Mouse (Mus musculus): ENCODE results near the gene Tgm2. TPM values are rescaled to one million over a fixed set of nuclear protein-coding genes. Genes with fewer than 3 reads are reported as not detected.

The Tgm2 gene
- polyA plus RNA-seq, 1 experiment from 2014 or later = 8.6 TPM

- no peaks in the 10 kb centered on the region for H3K36me3 ChIP-seq
- H3K4me2 ChIP-seq = no peak overlapping the region
- ATAC-seq (ENCODE audit: low FRiP score, low read depth) = no peak
- H3K4me3 ChIP-seq = no peak overlapping the region
- H3K9ac ChIP-seq = no peak overlapping the region
- H3K9me3 ChIP-seq = no peaks in the 10 kb centered on the region
- H3K4me1 ChIP-seq (replicated peaks) = 0 out of 2 replicates have a peak, but pooled peaks cover 2% of the 10 kb centered on the region
- H3K27me3 ChIP-seq = no peaks in the 10 kb centered on the region
- H3K27ac ChIP-seq (replicated peaks) = no peak overlapping the region
- WGBS = 85% methylated on average over 5 of the region's 5 CpGs
Measured at GRCm38 (mm10) chr2:158097071-158097470, 49.2 kb downstream of the Tgm2 start.

DNA sequence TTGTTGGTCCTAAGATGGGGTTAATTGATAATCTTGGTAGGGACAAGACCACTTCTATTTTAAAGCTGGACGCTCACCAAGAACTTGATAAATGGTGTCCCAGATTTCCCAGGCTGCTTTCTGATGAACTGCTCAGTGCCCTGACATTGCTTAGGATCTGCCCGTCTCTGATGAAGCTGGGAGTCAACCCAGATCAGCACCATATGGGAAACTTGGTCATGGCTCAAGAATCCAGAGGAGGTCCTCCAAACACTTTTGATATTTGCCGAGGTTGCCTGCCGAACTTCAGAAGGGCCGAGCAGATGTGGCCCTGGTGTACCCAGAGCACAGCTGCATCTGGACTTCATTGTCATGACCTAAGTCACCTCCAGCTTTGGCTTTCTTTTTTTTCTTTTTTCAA, 51.4 kb downstream of the Tgm2 start:
- WGBS = 80% methylated on average over 5 of the region's 5 CpGs
- no peak for ATAC-seq (ENCODE audit: low FRiP score, low read depth)
- no peaks in the 10 kb centered on the region for H3K27me3 ChIP-seq

DNA sequence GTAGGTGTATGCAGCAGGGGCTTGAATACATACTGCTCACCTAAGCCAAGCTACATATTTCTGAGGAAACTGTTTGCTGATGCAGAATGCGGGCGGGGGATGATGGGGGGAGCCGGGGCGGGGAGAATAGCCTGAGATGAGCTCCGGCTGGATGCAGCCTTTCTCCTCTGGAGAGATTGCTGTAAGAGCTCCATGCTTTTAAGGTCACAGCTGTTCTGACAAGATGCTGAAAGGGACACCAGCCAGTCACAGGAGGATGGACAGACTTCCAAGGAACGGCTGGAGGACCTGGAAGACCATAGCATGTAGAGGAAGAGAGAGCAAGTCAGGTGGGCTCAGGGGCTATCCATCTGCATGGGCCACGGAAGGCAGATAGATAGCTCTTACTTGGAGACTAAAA, 51.9 kb downstream of the Tgm2 start:
- no peaks in the 10 kb centered on the region for H3K9me3 ChIP-seq
- H3K4me1 ChIP-seq (replicated peaks) = 0 out of 2 replicates have a peak, but pooled peaks cover 2% of the 10 kb centered on the region
- H3K9ac ChIP-seq = no peak overlapping the region
- no peak for ATAC-seq (ENCODE audit: low FRiP score, low read depth)
- no peak overlapping the region for H3K4me3 ChIP-seq
- no peaks in the 10 kb centered on the region for H3K27me3 ChIP-seq
- no peak overlapping the region for H3K4me2 ChIP-seq
- WGBS = 83% methylated on average over 7 of the region's 7 CpGs
- H3K36me3 ChIP-seq = no peaks in the 10 kb centered on the region
- H3K27ac ChIP-seq (replicated peaks) = no peak overlapping the region

More for the DNA sequence above, 51.4 kb downstream of the Tgm2 start:
- Histone ChIP-seq H3K27ac (replicated peaks) (no peak overlapping the region), H3K9me3 (no peaks in the 10 kb centered on the region), H3K4me2 (no peak overlapping the region), H3K36me3 (no peaks in the 10 kb centered on the region), H3K4me3 (no peak overlapping the region), H3K9ac (no peak overlapping the region), H3K4me1 (replicated peaks) (0 out of 2 replicates have a peak, but pooled peaks cover 2% of the 10 kb centered on the region)

- H3K27me3 ChIP-seq = no peaks in the 10 kb centered on the region
- ATAC-seq (ENCODE audit: low FRiP score, low read depth) = no peak
- H3K4me3 ChIP-seq = no peak overlapping the region
- H3K4me2 ChIP-seq = no peak overlapping the region
- H3K36me3 ChIP-seq = no peaks in the 10 kb centered on the region
- no peaks in the 10 kb centered on the region for H3K9me3 ChIP-seq
- 42% methylated on average over 5 of the region's 5 CpGs for WGBS
- no peak overlapping the region for H3K9ac ChIP-seq
- no peak overlapping the region for H3K27ac ChIP-seq (replicated peaks)
- H3K4me1 ChIP-seq (replicated peaks) = 0 out of 2 replicates have a peak, but pooled peaks cover 2% of the 10 kb centered on the region
Measured at GRCm38 (mm10) chr2:158093345-158093744, 52.9 kb downstream of the Tgm2 start.

- WGBS = 88% methylated on average over 4 of the region's 4 CpGs
- H3K9me3 ChIP-seq = no peaks in the 10 kb centered on the region
- ATAC-seq (ENCODE audit: low FRiP score, low read depth) = no peak
- H3K4me2 ChIP-seq = no peak overlapping the region
- H3K27ac ChIP-seq (replicated peaks) = no peak overlapping the region
- no peaks in the 10 kb centered on the region for H3K27me3 ChIP-seq
- no peaks in the 10 kb centered on the region for H3K36me3 ChIP-seq
- no peak overlapping the region for H3K9ac ChIP-seq
- H3K4me1 ChIP-seq (replicated peaks) = 0 out of 2 replicates have a peak, but pooled peaks cover 2% of the 10 kb centered on the region
- no peak overlapping the region for H3K4me3 ChIP-seq
Measured at GRCm38 (mm10) chr2:158090096-158090495, 56.1 kb downstream of the Tgm2 start.

DNA sequence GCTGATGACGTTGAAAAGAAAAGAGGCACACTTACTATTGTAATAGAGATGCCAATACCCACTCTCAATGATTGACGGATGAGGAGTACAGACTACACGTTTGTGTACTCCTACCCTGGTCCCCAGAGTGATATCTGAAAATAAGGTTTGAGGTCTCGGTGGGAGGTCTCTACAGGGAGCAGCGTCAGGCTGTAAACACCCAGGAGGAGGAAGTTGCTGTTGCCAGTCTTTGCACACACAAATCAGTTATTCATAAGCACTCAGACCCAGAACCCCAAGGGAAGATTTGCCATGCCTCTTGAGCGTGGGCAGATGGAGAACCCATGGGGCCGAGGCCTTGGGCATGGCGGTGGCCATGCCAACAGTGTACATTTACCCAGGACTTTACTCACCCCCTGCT, 61.8 kb downstream of the Tgm2 start:
- H3K4me2 ChIP-seq = no peak overlapping the region
- WGBS = 55% methylated on average over 8 of the region's 8 CpGs
- no peak overlapping the region for H3K4me3 ChIP-seq
- no peaks in the 10 kb centered on the region for H3K36me3 ChIP-seq
- no peak overlapping the region for H3K9ac ChIP-seq
- no peak for ATAC-seq (ENCODE audit: low FRiP score, low read depth)
- H3K9me3 ChIP-seq = no peaks in the 10 kb centered on the region
- H3K27me3 ChIP-seq = no peaks in the 10 kb centered on the region
- H3K4me1 ChIP-seq (replicated peaks) = 0 out of 2 replicates have a peak, but pooled peaks cover 4% of the 10 kb centered on the region
- H3K27ac ChIP-seq (replicated peaks) = no peak overlapping the region

DNA sequence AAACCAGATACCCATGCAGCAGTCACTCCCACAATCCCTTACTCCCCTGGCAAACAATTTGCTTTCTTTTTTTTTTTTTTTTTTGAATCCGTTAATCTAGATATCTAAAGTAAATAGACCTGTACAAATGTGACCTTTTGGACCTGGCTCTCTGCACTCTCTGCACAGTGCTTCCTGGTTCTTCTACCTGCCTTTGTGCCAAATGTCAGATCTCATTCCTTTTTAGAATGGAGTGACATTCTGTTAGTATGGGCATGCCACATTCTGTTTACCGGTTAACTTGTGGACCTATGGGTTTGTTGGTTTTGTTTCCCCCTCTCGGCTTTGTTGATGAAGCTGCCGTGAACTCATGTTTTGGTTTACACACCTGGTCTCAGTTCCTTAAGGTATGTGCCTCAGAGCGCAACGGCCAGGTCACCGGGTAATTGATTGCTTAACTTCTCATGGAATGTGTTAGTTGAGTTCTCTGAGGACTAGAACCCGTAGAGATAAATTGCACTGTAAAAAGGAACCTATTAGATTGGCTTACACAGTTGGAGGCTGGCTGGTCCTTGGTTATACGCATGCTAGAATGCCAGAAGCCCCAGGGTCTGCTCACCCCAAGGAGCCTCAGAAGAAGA, 65.5 kb downstream of the Tgm2 start:
- peaks cover 20% of the 10 kb centered on the region for H3K36me3 ChIP-seq
- no peak for ATAC-seq (ENCODE audit: low FRiP score, low read depth)
- H3K9me3 ChIP-seq = no peaks in the 10 kb centered on the region
- WGBS = 89% methylated on average over 9 of the region's 9 CpGs
- no peaks in the 10 kb centered on the region for H3K27me3 ChIP-seq
- no peak overlapping the region for H3K4me3 ChIP-seq
- H3K4me1 ChIP-seq (replicated peaks) = peaks cover 13% of the 10 kb centered on the region
- H3K4me2 ChIP-seq = no peak overlapping the region
- no peak overlapping the region for H3K9ac ChIP-seq
- no peak overlapping the region for H3K27ac ChIP-seq (replicated peaks)

DNA sequence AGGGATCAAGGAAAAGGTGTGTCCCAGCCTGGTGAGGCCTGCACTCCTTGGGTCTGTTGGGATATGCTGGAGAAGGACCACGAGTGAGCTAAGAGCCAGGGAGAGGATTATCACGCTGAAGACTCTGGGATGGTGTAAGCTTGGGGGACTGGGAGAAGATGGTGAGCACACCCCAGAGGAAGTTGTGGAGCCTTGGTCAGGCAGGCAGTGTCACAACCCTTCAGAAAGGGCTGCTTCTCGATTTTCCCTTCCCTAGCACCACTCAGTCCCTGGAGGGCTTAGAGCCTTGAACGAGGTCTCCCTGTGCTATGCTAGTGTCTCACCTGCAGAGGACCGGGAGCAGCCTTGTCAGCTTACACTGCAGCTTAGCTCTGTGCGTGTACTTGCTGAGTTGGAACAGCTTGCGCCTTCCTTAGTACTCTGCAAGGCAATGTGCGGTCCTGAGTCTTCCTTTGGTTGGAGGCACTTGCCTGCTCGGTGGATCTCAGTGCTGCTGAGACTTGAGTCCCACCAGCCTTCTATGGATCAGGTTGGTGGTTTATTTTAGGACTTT, 66.3 kb downstream of the Tgm2 start:
- no peak overlapping the region for H3K27ac ChIP-seq (replicated peaks)

DNA sequence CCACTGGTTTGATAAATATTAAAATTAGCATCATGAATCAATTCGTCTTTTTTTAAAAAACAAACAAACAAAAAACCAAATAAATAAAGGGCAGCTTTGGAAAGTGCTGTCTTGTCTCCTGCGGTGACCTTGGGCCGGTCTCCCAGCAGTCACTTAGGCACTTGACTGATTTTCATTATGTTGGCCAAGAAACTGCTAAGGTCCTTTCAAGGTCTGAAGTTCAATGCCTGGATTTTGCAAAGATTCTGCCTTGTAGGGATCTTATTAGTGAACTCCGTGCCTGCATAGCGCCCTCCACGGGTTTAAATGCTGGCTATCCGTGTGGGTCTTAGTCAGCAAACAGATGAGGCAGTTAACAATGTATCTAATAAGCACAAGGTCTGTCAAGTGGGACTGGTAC, 67.3 kb downstream of the Tgm2 start:
- Histone ChIP-seq H3K9ac (no peak overlapping the region), H3K4me2 (no peak overlapping the region), H3K9me3 (no peaks in the 10 kb centered on the region), H3K4me1 (replicated peaks) (peaks cover 13% of the 10 kb centered on the region), H3K36me3 (peaks cover 29% of the 10 kb centered on the region), H3K4me3 (no peak overlapping the region), H3K27ac (replicated peaks) (no peak overlapping the region), H3K27me3 (no peaks in the 10 kb centered on the region)
- no peak for ATAC-seq (ENCODE audit: low FRiP score, low read depth)
- WGBS = 66% methylated on average over 7 of the region's 7 CpGs

More for the DNA sequence above, 66.3 kb downstream of the Tgm2 start:
- no peak overlapping the region for H3K4me2 ChIP-seq
- peaks cover 13% of the 10 kb centered on the region for H3K4me1 ChIP-seq (replicated peaks)
- 0 out of 2 replicates have a peak, but pooled peaks have one; percentile 45 for ATAC-seq (ENCODE audit: low FRiP score, low read depth)
- no peaks in the 10 kb centered on the region for H3K27me3 ChIP-seq
- H3K4me3 ChIP-seq = no peak overlapping the region
- WGBS = 58% methylated on average over 9 of the region's 9 CpGs
- no peak overlapping the region for H3K9ac ChIP-seq
- no peaks in the 10 kb centered on the region for H3K9me3 ChIP-seq
- H3K36me3 ChIP-seq = peaks cover 28% of the 10 kb centered on the region

- H3K4me3 ChIP-seq = no peak overlapping the region
- H3K27me3 ChIP-seq = no peaks in the 10 kb centered on the region
- peaks cover 13% of the 10 kb centered on the region for H3K4me1 ChIP-seq (replicated peaks)
- 65% methylated on average over 2 of the region's 2 CpGs for WGBS
- no peak overlapping the region for H3K9ac ChIP-seq
- peaks cover 30% of the 10 kb centered on the region for H3K36me3 ChIP-seq
- no peak for ATAC-seq (ENCODE audit: low FRiP score, low read depth)
- no peaks in the 10 kb centered on the region for H3K9me3 ChIP-seq
- no peak overlapping the region for H3K4me2 ChIP-seq
- H3K27ac ChIP-seq (replicated peaks) = peak overlapping the region; percentile 61; the same call in 1 of the 2 replicates
Measured at GRCm38 (mm10) chr2:158077981-158078380, 68.3 kb downstream of the Tgm2 start.

DNA sequence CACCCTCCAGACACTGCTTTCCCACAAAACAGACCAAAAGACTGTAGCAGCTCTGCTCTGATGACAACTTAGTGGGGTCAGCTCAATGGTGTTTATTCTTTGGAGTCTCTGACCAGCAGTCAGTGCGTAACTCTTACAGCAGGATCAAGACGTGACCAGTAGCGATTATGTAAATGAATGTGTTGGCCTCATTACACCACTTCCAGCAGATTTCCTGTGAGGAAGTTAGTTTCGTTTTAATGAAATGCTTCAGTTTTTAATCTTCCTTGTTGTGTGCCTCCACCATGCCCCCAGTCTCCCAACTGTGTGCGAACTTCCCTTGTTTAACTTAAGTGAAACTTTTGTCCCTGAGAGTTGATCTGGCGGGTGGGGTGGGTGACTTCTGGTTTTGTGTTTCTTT, 69.5 kb downstream of the Tgm2 start:
- 86% methylated on average over 6 of the region's 6 CpGs for WGBS
- no peak for ATAC-seq (ENCODE audit: low FRiP score, low read depth)
- H3K27me3 ChIP-seq = no peaks in the 10 kb centered on the region

DNA sequence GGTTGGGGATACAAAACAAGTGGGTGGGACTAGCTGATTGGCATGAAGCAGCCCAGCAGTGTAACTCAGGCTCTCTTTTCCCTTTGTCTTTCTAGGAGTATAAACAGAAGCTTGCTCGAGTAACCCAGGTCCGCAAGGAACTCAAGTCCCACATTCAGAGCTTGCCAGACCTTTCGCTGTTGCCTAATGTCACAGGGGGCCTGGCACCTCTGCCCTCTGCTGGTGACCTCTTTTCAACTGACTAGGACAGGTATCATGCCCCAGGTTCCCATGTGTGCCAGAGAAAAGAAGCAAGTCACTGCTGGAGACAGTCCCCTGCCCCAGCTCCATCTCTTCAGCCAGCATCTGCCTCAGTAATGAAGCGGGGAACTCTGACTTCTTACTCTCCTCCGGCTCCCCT, 71.4 kb downstream of the Tgm2 start:
- no peak overlapping the region for H3K4me2 ChIP-seq
- H3K4me3 ChIP-seq = no peak overlapping the region
- no peak for ATAC-seq (ENCODE audit: low FRiP score, low read depth)
- H3K4me1 ChIP-seq (replicated peaks) = peaks cover 11% of the 10 kb centered on the region
- no peaks in the 10 kb centered on the region for H3K27me3 ChIP-seq
- peaks cover 43% of the 10 kb centered on the region for H3K36me3 ChIP-seq
- no peak overlapping the region for H3K27ac ChIP-seq (replicated peaks)
- no peaks in the 10 kb centered on the region for H3K9me3 ChIP-seq
- no peak overlapping the region for H3K9ac ChIP-seq
- 85% methylated on average over 5 of the region's 5 CpGs for WGBS

More for the DNA sequence above, 69.5 kb downstream of the Tgm2 start:
- Histone ChIP-seq H3K4me2 (no peak overlapping the region), H3K9me3 (no peaks in the 10 kb centered on the region), H3K4me3 (no peak overlapping the region), H3K9ac (no peak overlapping the region), H3K36me3 (peaks cover 37% of the 10 kb centered on the region), H3K27ac (replicated peaks) (no peak overlapping the region), H3K4me1 (replicated peaks) (peaks cover 13% of the 10 kb centered on the region)
